Mouse (Mus musculus) neural tube, embryonic 14.5 days (tissue): ENCODE measurements at regions not wholly inside any gene's neighbourhood (a gene's known extent, or its start where the extent isn't known, plus 50 kb on each side); places are given as distances from the start of the nearest gene placed in this dataset.

ENCODE experiments used
- ATAC-seq: fragments of 200-750 bp; cut with Nextera tagmentation; 2 replicates; pipeline ENCODE4 v1.8.0; 2017; ENCODE audit warnings: low read depth, mild to moderate bottlenecking, moderate TSS enrichment, moderate library complexity
- H3K27ac ChIP-seq: fragments of 300-500 bp; sonication (generic); 2 replicates; pipeline ENCODE4 v1.5.1; 2014; ENCODE audit warnings: low read depth, mild to moderate bottlenecking, control low read depth, low read length, moderate library complexity, mixed read lengths
- H3K27me3 ChIP-seq: fragments of 300-500 bp; sonication (generic); 2 replicates; pipeline ENCODE4 v1.6.1; 2014; ENCODE audit warnings: low read length; ENCODE audit not compliant: control insufficient read depth, insufficient read depth
- H3K36me3 ChIP-seq: fragments of 300-500 bp; sonication (generic); 2 replicates; pipeline ENCODE4 v1.6.1; 2014; ENCODE audit warnings: low read length, mixed read lengths; ENCODE audit not compliant: control insufficient read depth, insufficient read depth
- H3K4me1 ChIP-seq: fragments of 300-500 bp; sonication (generic); 2 replicates; pipeline ENCODE4 v1.6.1; 2014; ENCODE audit warnings: low read length; ENCODE audit not compliant: control insufficient read depth, insufficient read depth
- H3K4me2 ChIP-seq: fragments of 300-500 bp; sonication (generic); 2 replicates; pipeline ENCODE4 v1.6.1; 2014; ENCODE audit warnings: mild to moderate bottlenecking, low read depth, low read length, control low read depth
- H3K4me3 ChIP-seq: fragments of 300-500 bp; sonication (generic); 2 replicates; pipeline ENCODE4 v1.5.1; 2014; ENCODE audit warnings: low read depth, low read length, control low read depth, mixed read lengths
- H3K9ac ChIP-seq: fragments of 300-500 bp; sonication (generic); replicated peaks from 2 replicates; pipeline ENCODE4 v1.6.1; 2014; ENCODE audit warnings: low read depth, mild to moderate bottlenecking, control low read depth, low read length, mixed read lengths
- H3K9me3 ChIP-seq: fragments of 300-500 bp; sonication (generic); 2 replicates; pipeline ENCODE4 v1.6.1; 2016; ENCODE audit warnings: low read length; ENCODE audit not compliant: control insufficient read depth
- WGBS: fragments of 180-500 bp; shearing (Covaris S2); extraction: QIAGEN DNeasy Blood & Tissue Kit; methylation state at CpG from one replicate; pipeline ENCODE4 v1.1.7; 2014; 5-methylcytosine and 5-hydroxymethylcytosine counted together

DNA sequence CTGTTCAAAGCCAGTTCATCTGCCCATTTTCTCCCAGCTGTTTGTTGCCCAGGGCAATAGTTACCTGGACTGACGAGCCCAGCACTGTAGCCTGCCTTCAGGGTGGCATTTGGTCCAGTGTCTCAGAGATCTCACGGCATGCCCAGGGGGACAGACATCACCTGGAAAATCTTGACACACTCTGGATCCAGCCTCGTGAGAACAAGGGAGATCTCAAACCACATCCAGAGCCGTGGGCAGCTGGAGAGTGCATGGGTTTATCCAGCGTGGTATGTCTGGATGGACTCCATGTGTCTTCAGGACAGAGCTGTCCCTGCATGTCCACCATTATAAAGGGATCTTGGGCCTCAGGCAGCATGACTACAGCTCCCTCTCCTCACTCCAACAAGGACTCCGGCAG lies 116.6 kb upstream of the Zdhhc25 start:
- WGBS, result 88% methylated on average over 6 of the region's 6 CpGs
- no peak overlapping the region for H3K27ac ChIP-seq
- no peak for ATAC-seq
- no peaks in the 10 kb centered on the region for H3K27me3 ChIP-seq
- no peaks in the 10 kb centered on the region for H3K4me1 ChIP-seq
- no peak overlapping the region for H3K4me3 ChIP-seq
- H3K9ac ChIP-seq, result no peak overlapping the region
- H3K36me3 ChIP-seq, result no peaks in the 10 kb centered on the region
- no peak overlapping the region for H3K4me2 ChIP-seq
- no peaks in the 10 kb centered on the region for H3K9me3 ChIP-seq

DNA sequence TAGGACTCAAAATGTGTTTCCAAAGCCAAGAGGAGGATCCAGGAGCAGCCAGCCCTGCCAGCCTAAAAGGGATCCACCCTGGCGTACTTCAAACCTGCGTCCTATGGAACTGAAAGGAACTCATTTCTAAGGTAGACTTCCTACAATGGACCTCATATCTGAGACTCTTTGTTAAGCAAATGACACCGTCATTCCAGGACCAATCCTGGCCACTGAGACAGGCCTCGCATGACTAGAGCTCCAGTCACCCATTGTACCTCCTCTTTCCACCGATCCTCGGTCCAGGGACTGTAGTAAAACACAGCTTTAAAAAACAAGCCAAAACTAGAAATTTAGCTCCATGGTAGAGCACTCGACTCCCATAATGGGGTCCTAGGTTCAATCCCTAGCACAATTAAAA lies 110.4 kb upstream of the Zdhhc25 start:
- no peak overlapping the region for H3K27ac ChIP-seq
- H3K4me2 ChIP-seq, result no peak overlapping the region
- H3K27me3 ChIP-seq, result no peaks in the 10 kb centered on the region
- no peak for ATAC-seq
- 89% methylated on average over 7 of the region's 7 CpGs for WGBS
- no peak overlapping the region for H3K4me3 ChIP-seq
- H3K9ac ChIP-seq, result no peak overlapping the region
- H3K4me1 ChIP-seq, result no peaks in the 10 kb centered on the region
- H3K36me3 ChIP-seq, result no peaks in the 10 kb centered on the region
- no peaks in the 10 kb centered on the region for H3K9me3 ChIP-seq

DNA sequence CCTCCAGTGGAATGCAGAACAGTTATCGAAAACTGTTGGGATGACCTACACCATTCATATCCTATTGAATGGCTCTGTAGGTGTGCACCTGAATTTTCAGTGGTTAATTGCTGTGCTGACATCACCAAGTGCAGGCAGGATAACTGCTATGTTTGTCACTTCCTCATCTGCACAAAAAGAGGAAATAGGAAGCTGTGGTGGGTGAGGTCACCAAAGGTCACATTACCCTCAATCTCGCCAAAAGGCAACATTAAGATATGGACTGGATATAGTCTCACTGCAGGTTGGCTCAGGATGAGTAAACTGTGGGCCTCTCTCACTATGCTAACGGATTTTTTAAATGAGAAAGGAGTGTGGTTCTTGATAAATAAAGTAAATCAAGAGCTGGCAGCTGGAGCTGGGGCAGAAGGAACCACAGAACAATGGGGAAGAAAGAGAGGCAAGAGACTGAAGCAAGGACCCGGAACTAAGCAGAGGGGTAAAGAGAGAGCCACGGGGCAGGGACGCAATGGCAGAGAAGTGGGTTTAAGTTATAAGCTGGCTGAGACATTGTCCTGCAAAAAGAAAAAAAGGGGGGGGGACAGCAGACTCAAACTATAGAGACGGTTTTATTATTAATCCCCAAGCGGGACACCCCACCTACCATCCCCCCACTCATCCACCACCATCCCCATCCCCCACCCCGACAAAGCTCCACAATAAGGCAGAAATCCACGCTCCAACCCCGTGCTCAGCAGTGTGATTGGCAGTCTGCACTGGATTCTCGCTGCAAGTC lies 109.6 kb upstream of the Zdhhc25 start:
- Histone ChIP-seq H3K36me3 (no peaks in the 10 kb centered on the region), H3K9ac (no peak overlapping the region), H3K9me3 (no peaks in the 10 kb centered on the region), H3K4me1 (no peaks in the 10 kb centered on the region), H3K27ac (no peak overlapping the region), H3K27me3 (no peaks in the 10 kb centered on the region), H3K4me2 (no peak overlapping the region), H3K4me3 (no peak overlapping the region)
- no peak for ATAC-seq
- 63% methylated on average over 12 of the region's 12 CpGs for WGBS

DNA sequence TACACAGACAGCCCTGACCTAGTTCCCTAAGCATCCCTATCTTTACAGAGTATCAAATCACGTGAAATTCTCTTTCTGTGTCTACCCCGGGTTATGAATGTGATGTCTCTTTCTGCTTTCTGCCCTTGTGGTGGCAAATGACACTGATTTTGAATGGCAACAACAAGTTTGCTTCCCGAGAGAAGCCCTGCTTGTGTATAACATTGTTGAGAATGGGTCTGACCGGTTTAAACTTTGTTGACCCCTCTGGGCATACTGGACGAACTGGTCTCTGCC lies 109.1 kb upstream of the Zdhhc25 start:
- H3K27ac ChIP-seq, result no peak overlapping the region
- no peaks in the 10 kb centered on the region for H3K27me3 ChIP-seq
- H3K9me3 ChIP-seq, result no peaks in the 10 kb centered on the region
- 79% methylated on average over 5 of the region's 5 CpGs for WGBS
- no peak overlapping the region for H3K4me3 ChIP-seq
- no peak for ATAC-seq
- no peak overlapping the region for H3K4me2 ChIP-seq
- no peak overlapping the region for H3K9ac ChIP-seq
- H3K4me1 ChIP-seq, result no peaks in the 10 kb centered on the region
- no peaks in the 10 kb centered on the region for H3K36me3 ChIP-seq

- Histone ChIP-seq H3K27me3 (no peaks in the 10 kb centered on the region), H3K4me3 (no peak overlapping the region)
- WGBS, result 81% methylated on average over 7 of the region's 7 CpGs
Measured at GRCm38 (mm10) chr15:88497957-88498356, 102.1 kb upstream of the Zdhhc25 start.

DNA sequence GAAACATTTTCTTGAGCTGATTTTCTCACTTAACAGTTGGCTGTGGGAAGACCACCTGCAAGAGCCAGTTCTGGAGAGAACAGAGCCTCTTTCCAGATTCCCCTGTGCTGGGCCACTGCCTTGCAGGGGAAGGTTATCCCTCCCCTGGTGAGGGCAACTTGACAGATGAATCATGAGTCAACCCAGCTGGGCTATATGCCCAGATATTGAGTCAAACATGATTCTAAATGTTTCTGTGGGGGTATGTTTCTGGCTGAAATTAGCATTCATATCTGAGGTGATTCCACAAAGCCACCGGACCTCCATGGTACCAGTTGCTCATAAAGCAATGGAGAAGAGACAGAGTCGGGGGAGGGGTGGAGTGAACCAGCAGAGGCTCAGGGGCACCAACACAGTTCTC lies 97.8 kb upstream of the Zdhhc25 start:
- Histone ChIP-seq H3K27me3 (no peaks in the 10 kb centered on the region), H3K4me2 (no peak overlapping the region), H3K4me1 (no peaks in the 10 kb centered on the region), H3K9me3 (no peaks in the 10 kb centered on the region), H3K27ac (no peak overlapping the region), H3K9ac (no peak overlapping the region), H3K4me3 (no peak overlapping the region), H3K36me3 (no peaks in the 10 kb centered on the region)
- no peak for ATAC-seq
- 84% methylated on average over 2 of the region's 2 CpGs for WGBS

More at GRCm38 (mm10) chr15:88497957-88498356, 102.1 kb upstream of the Zdhhc25 start:
- no peak for ATAC-seq
- Histone ChIP-seq H3K36me3 (no peaks in the 10 kb centered on the region), H3K9ac (no peak overlapping the region), H3K4me1 (no peaks in the 10 kb centered on the region), H3K27ac (no peak overlapping the region), H3K4me2 (no peak overlapping the region), H3K9me3 (no peaks in the 10 kb centered on the region)

GRCm38 (mm10) chr15:88503896-88504295 lies 96.2 kb upstream of the Zdhhc25 start:
- Histone ChIP-seq H3K4me1 (no peaks in the 10 kb centered on the region), H3K9ac (no peak overlapping the region), H3K27ac (no peak overlapping the region), H3K4me3 (no peak overlapping the region), H3K27me3 (no peaks in the 10 kb centered on the region), H3K36me3 (no peaks in the 10 kb centered on the region), H3K4me2 (no peak overlapping the region), H3K9me3 (no peaks in the 10 kb centered on the region)
- 81% methylated on average over 7 of the region's 7 CpGs for WGBS
- ATAC-seq, result no peak

GRCm38 (mm10) chr15:88505491-88506119 lies 94.5 kb upstream of the Zdhhc25 start:
- 56% methylated on average over 13 of the region's 13 CpGs for WGBS
- H3K27ac ChIP-seq, result no peak overlapping the region
- no peaks in the 10 kb centered on the region for H3K4me1 ChIP-seq
- H3K9me3 ChIP-seq, result no peaks in the 10 kb centered on the region
- H3K36me3 ChIP-seq, result no peaks in the 10 kb centered on the region
- H3K4me3 ChIP-seq, result no peak overlapping the region
- no peak overlapping the region for H3K4me2 ChIP-seq
- no peaks in the 10 kb centered on the region for H3K27me3 ChIP-seq
- no peak overlapping the region for H3K9ac ChIP-seq
- ATAC-seq, result no peak

DNA sequence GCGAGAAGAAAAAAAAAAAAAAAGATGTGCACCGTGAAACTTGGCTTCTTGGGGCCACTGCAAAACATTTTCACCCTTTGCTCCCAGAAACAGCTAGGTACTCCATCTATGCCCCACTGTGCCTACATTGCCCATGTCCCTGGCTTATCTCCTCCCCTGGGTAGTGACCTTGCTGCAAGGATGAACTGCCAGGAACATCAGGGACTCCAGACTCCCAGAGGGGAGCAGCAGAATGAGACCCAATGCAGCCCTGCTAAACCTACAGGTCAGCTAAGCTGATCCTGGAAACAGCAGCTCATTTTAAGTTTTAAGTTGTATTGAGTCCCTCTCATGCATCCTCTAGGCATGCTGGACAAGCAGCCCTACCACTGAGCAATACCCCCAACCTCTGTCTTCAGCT lies 92.2 kb upstream of the Zdhhc25 start:
- H3K9me3 ChIP-seq, result no peaks in the 10 kb centered on the region
- no peak overlapping the region for H3K9ac ChIP-seq
- 70% methylated on average over 2 of the region's 2 CpGs for WGBS
- H3K27ac ChIP-seq, result no peak overlapping the region
- H3K4me3 ChIP-seq, result no peak overlapping the region
- H3K4me2 ChIP-seq, result no peak overlapping the region
- no peak for ATAC-seq
- no peaks in the 10 kb centered on the region for H3K36me3 ChIP-seq
- H3K27me3 ChIP-seq, result no peaks in the 10 kb centered on the region
- no peaks in the 10 kb centered on the region for H3K4me1 ChIP-seq
